Mouse (Mus musculus) gastrocnemius, postnatal 25 days (tissue): ENCODE results near the gene Ankrd28. TPM values are rescaled to one million over a fixed set of nuclear protein-coding genes. Genes with fewer than 3 reads are reported as not detected.

ENCODE experiments used
- DNase-seq: peaks from one replicate; pipeline ENCODE4 v3.0.0; 2022
- total RNA-seq, 2 experiments: library from RNA; stranded (reverse); gene quantifications; 1 replicate in 1 of 2; 2 replicates in 1 of 2; pipeline ENCODE4 v1.2.3; 2021

Ankrd28 gene
- total RNA-seq, 2 experiments from 2014 or later = 34.6 to 41.3 TPM

GRCm38 (mm10) chr14:31715669-31716068 is 114.8 kb downstream of the Ankrd28 start:
- DNase-seq = no peak

- no peak for DNase-seq
These were observed 121.1 kb downstream of the Ankrd28 start for GRCm38 (mm10) chr14:31709343-31709742.

GRCm38 (mm10) chr14:31700376-31700775 is 130.1 kb downstream of the Ankrd28 start:
- DNase-seq = no peak

- DNase-seq = no peak
These were observed 132.7 kb downstream of the Ankrd28 start for GRCm38 (mm10) chr14:31697755-31698154.

GRCm38 (mm10) chr14:31697346-31697745 is 133.1 kb downstream of the Ankrd28 start:
- no peak for DNase-seq

GRCm38 (mm10) chr14:31696985-31697303 is 133.5 kb downstream of the Ankrd28 start:
- no peak for DNase-seq

GRCm38 (mm10) chr14:31696206-31696984 is 134.1 kb downstream of the Ankrd28 start:
- no peak for DNase-seq

- DNase-seq = no peak
These were observed 137.9 kb downstream of the Ankrd28 start for GRCm38 (mm10) chr14:31692536-31692935.

GRCm38 (mm10) chr14:31686231-31686630 is 144.2 kb downstream of the Ankrd28 start:
- DNase-seq = no peak

GRCm38 (mm10) chr14:31685680-31686079 is 144.8 kb downstream of the Ankrd28 start:
- no peak for DNase-seq

GRCm38 (mm10) chr14:31684343-31685040 is 146.0 kb downstream of the Ankrd28 start:
- DNase-seq = no peak

- DNase-seq = no peak
These were observed 146.8 kb downstream of the Ankrd28 start for GRCm38 (mm10) chr14:31683610-31684009.

- no peak for DNase-seq
These were observed 148.4 kb downstream of the Ankrd28 start for GRCm38 (mm10) chr14:31681931-31682555.

- DNase-seq = no peak
These were observed 149.2 kb downstream of the Ankrd28 start for GRCm38 (mm10) chr14:31681291-31681690.

- DNase-seq = no peak
These were observed 149.8 kb downstream of the Ankrd28 start for GRCm38 (mm10) chr14:31680656-31681055.

GRCm38 (mm10) chr14:31671635-31672320 is 158.7 kb downstream of the Ankrd28 start:
- no peak for DNase-seq

GRCm38 (mm10) chr14:31669642-31670490 is 160.6 kb downstream of the Ankrd28 start:
- no peak for DNase-seq

GRCm38 (mm10) chr14:31669161-31669611 is 161.3 kb downstream of the Ankrd28 start:
- DNase-seq = peak; percentile 80

- no peak for DNase-seq
These were observed 162.1 kb downstream of the Ankrd28 start for GRCm38 (mm10) chr14:31668326-31668725.

GRCm38 (mm10) chr14:31667741-31668140 is 162.7 kb downstream of the Ankrd28 start:
- no peak for DNase-seq

GRCm38 (mm10) chr14:31666931-31667705 is 163.3 kb downstream of the Ankrd28 start:
- DNase-seq = no peak
